Mouse (Mus musculus) liver, embryonic 11.5 days (tissue): Measurements from ENCODE around the gene Adamts7. TPM values are rescaled to one million over a fixed set of nuclear protein-coding genes. Genes with fewer than 3 reads are reported as not detected.

Source experiments
- ATAC-seq: fragments of 200-750 bp; cut with Nextera tagmentation; replicated peaks from 2 replicates; pipeline ENCODE4 v1.8.0; 2017; ENCODE audit warnings: moderate number of reproducible peaks, mild to moderate bottlenecking, moderate TSS enrichment, moderate library complexity; ENCODE audit not compliant: low FRiP score
- DNase-seq: peaks from one replicate; pipeline ENCODE4 v3.0.0-alpha.2; 2017; ENCODE audit warnings: low spot score
- H3K27ac ChIP-seq: fragments of 300-500 bp; sonication (generic); 2 replicates; pipeline ENCODE4 v1.5.1; 2014; ENCODE audit warnings: mild to moderate bottlenecking, low read depth, low read length, control low read depth
- H3K27me3 ChIP-seq: fragments of 300-500 bp; sonication (generic); replicated peaks from 2 replicates; pipeline ENCODE4 v1.6.1; 2014; ENCODE audit warnings: low read length, mixed read lengths; ENCODE audit not compliant: control insufficient read depth, insufficient read depth
- H3K36me3 ChIP-seq: fragments of 300-500 bp; sonication (generic); 2 replicates; pipeline ENCODE4 v1.6.1; 2014; ENCODE audit warnings: mild to moderate bottlenecking, low read length, moderate library complexity, mixed read lengths; ENCODE audit not compliant: control insufficient read depth, insufficient read depth
- H3K4me1 ChIP-seq: fragments of 300-500 bp; sonication (generic); replicated peaks from 2 replicates; pipeline ENCODE4 v1.6.1; 2014; ENCODE audit warnings: low read length, mixed read lengths; ENCODE audit not compliant: control insufficient read depth, insufficient read depth
- H3K4me2 ChIP-seq: fragments of 300-500 bp; sonication (generic); 2 replicates; pipeline ENCODE4 v1.6.1; 2014; ENCODE audit warnings: mild to moderate bottlenecking, control low read depth, moderate library complexity
- H3K4me3 ChIP-seq: fragments of 300-500 bp; sonication (generic); 2 replicates; pipeline ENCODE4 v1.5.1; 2014; ENCODE audit warnings: low read depth, low read length, control low read depth
- H3K9ac ChIP-seq: fragments of 300-500 bp; sonication (generic); 2 replicates; pipeline ENCODE4 v1.6.1; 2014; ENCODE audit warnings: low read depth, low read length, control low read depth
- H3K9me3 ChIP-seq: fragments of 300-500 bp; sonication (generic); 2 replicates; pipeline ENCODE4 v1.6.1; 2016; ENCODE audit warnings: low read length, inconsistent platforms, mixed read lengths; ENCODE audit not compliant: control insufficient read depth
- WGBS: fragments of 180-500 bp; shearing (Covaris S2); extraction: QIAGEN DNeasy Blood & Tissue Kit; methylation state at CpG from one replicate; pipeline ENCODE4 v1.1.7; 2014; 5-methylcytosine and 5-hydroxymethylcytosine counted together
- polyA plus RNA-seq: library from polyadenylated mRNA; unstranded; fragments of >200 nt; fragmentation: Nextera tagmentation; extraction: Ambion mirVana; gene quantifications from 2 replicates; pipeline ENCODE4 v1.2.1, GENCODE M21; 2014

Gene Adamts7
- polyA plus RNA-seq, 1 experiment from 2014 or later = 3.2 TPM

GRCm38 (mm10) chr9:90124156-90124872 is 38.6 kb upstream of the Adamts7 start:
- no peak for ATAC-seq
- H3K9ac ChIP-seq = no peak overlapping the region
- no peaks in the 10 kb centered on the region for H3K36me3 ChIP-seq
- no peaks in the 10 kb centered on the region for H3K9me3 ChIP-seq
- no peaks in the 10 kb centered on the region; the same call in 1 of the 2 replicates for H3K4me1 ChIP-seq
- no peak overlapping the region for H3K4me2 ChIP-seq
- DNase-seq = no peak
- H3K27ac ChIP-seq = no peak overlapping the region
- WGBS = 54% methylated on average over 11 of the region's 11 CpGs
- no peak overlapping the region for H3K4me3 ChIP-seq
- H3K27me3 ChIP-seq = no peaks in the 10 kb centered on the region

- Histone ChIP-seq H3K9me3 (no peaks in the 10 kb centered on the region), H3K27ac (no peak overlapping the region), H3K4me3 (no peak overlapping the region), H3K4me1 (no peaks in the 10 kb centered on the region; the same call in 1 of the 2 replicates), H3K36me3 (no peaks in the 10 kb centered on the region), H3K27me3 (no peaks in the 10 kb centered on the region), H3K4me2 (no peak overlapping the region), H3K9ac (no peak overlapping the region)
- WGBS = 58% methylated on average over 8 of the region's 8 CpGs
- DNase-seq (no peak), ATAC-seq (no peak)
Observed at GRCm38 (mm10) chr9:90124873-90125245, 38.0 kb upstream of the Adamts7 start.

GRCm38 (mm10) chr9:90125416-90126099 is 37.3 kb upstream of the Adamts7 start:
- H3K9ac ChIP-seq = peak overlapping the region; percentile 38; the same call in 1 of the 2 replicates
- H3K4me3 ChIP-seq = peak overlapping the region; percentile 56
- H3K27me3 ChIP-seq = no peaks in the 10 kb centered on the region
- 17% methylated on average over 7 of the region's 7 CpGs for WGBS
- DNase-seq (no peak), ATAC-seq (no peak)
- no peaks in the 10 kb centered on the region; the same call in 1 of the 2 replicates for H3K4me1 ChIP-seq
- H3K9me3 ChIP-seq = no peaks in the 10 kb centered on the region
- H3K4me2 ChIP-seq = peak overlapping the region; percentile 69
- 0 out of 2 replicates have a peak overlapping the region, but pooled peaks have one; percentile 35 for H3K27ac ChIP-seq
- no peaks in the 10 kb centered on the region for H3K36me3 ChIP-seq

- Histone ChIP-seq H3K27me3 (no peaks in the 10 kb centered on the region), H3K9ac (peak overlapping the region; percentile 50; the same call in 1 of the 2 replicates), H3K9me3 (no peaks in the 10 kb centered on the region), H3K27ac (0 out of 2 replicates have a peak overlapping the region, but pooled peaks have one; percentile 35), H3K4me2 (peak overlapping the region; percentile 69), H3K4me1 (no peaks in the 10 kb centered on the region; the same call in 1 of the 2 replicates), H3K36me3 (no peaks in the 10 kb centered on the region), H3K4me3 (peak overlapping the region; percentile 56)
- ATAC-seq (peak; percentile 93), DNase-seq (peak; percentile 79)
- 1% methylated on average over 30 of the region's 30 CpGs for whole genome bisulfite sequencing
Observed at GRCm38 (mm10) chr9:90126260-90127010, 36.4 kb upstream of the Adamts7 start.

- Histone ChIP-seq H3K4me1 (no peaks in the 10 kb centered on the region; the same call in 1 of the 2 replicates), H3K4me3 (peak overlapping the region; percentile 56), H3K27me3 (no peaks in the 10 kb centered on the region), H3K9me3 (no peaks in the 10 kb centered on the region), H3K27ac (no peak overlapping the region), H3K4me2 (peak overlapping the region; percentile 69), H3K36me3 (no peaks in the 10 kb centered on the region), H3K9ac (peak overlapping the region; percentile 50; the same call in 1 of the 2 replicates)
- 52% methylated on average over 6 of the region's 6 CpGs for WGBS
- DNase-seq = no peak
- peak; percentile 14; the same call in 1 of the 2 replicates for ATAC-seq
Observed at GRCm38 (mm10) chr9:90127146-90127545, 35.7 kb upstream of the Adamts7 start.

- ATAC-seq (no peak), DNase-seq (no peak)
- Histone ChIP-seq H3K9ac (no peak overlapping the region), H3K27me3 (no peaks in the 10 kb centered on the region), H3K4me2 (no peak overlapping the region), H3K4me1 (no peaks in the 10 kb centered on the region; the same call in 1 of the 2 replicates), H3K27ac (no peak overlapping the region), H3K36me3 (no peaks in the 10 kb centered on the region), H3K4me3 (no peak overlapping the region), H3K9me3 (no peaks in the 10 kb centered on the region)
- WGBS = 60% methylated on average over 6 of the region's 6 CpGs
Observed at GRCm38 (mm10) chr9:90128636-90129201, 34.1 kb upstream of the Adamts7 start.

- no peak overlapping the region for H3K4me2 ChIP-seq
- no peak overlapping the region for H3K9ac ChIP-seq
- no peak overlapping the region for H3K4me3 ChIP-seq
- H3K36me3 ChIP-seq = no peaks in the 10 kb centered on the region
- no peak for ATAC-seq
- WGBS = 69% methylated on average over 7 of the region's 7 CpGs
- H3K4me1 ChIP-seq = no peaks in the 10 kb centered on the region; the same call in 1 of the 2 replicates
- H3K27ac ChIP-seq = no peak overlapping the region
- no peak for DNase-seq
- no peaks in the 10 kb centered on the region for H3K27me3 ChIP-seq
- no peaks in the 10 kb centered on the region for H3K9me3 ChIP-seq
Observed at GRCm38 (mm10) chr9:90133562-90134355, 29.1 kb upstream of the Adamts7 start.
